8 mouse cellular contexts compared by ENCODE assay signal in the genomic region with DNA sequence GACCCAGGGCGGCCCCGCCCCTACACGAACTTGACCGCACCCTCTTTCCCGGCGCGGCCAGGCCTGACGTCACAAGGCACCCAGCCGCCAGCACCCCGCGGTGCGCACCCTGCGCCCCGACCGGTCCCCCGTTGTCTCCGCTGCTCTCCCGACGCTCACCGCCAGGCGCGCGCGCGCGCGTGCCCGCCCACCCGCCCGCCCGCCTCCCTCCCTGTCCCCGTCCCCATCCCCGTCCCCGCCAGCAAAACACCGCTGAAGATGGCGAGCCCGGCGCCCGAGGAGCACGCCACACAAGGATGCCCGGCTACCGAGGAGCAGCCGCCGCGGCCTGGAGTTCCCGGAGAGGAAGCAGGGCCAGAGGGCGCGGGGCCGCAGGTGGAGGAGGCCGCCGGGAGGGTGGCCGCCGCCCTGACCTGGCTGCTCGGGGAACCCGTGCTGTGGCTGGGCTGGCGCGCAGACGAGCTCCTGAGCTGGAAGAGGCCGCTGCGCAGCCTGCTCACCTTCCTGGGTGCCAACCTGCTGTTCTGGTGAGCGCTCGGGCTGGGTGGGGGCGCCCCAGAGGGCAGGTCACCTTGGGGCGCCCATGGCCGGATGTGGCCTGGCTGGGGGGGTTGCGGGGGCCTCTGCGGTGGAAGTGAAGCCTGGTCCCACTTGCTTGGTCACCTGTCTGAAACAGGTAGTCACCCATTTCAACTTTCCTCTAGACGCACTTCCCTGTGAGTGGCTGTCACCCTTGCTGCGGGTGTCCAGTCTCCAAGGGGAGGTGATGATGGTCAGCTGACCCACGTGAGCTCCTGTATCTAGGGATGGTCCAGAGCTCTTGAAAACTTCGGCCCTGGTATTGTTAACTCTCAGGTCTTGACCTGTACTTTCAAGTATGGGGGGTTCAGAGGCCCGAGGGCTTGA. TPM values are rescaled to one million over a fixed set of nuclear protein-coding genes. Genes with fewer than 3 reads are reported as not detected.
DNase-seq lines count a peak whose midpoint lies in the region; ATAC-seq and TF ChIP-seq lines count a peak whose summit lies in the region.

A gene (plus strand): TSS at position 95 of the 906 bp plus-strand sequence.

- peak within 1 kb of the TSS; percentile 96 for H3K9ac ChIP-seq in forebrain, embryonic 16.5 days (replicated peaks; ENCODE audit: low read depth, low read length)
- peak within 1 kb of the TSS; percentile 65 for H3K9ac ChIP-seq in lung, embryonic 14.5 days
- H3K9ac ChIP-seq in neural tube, embryonic 15.5 days (replicated peaks): peak within 1 kb of the TSS; percentile 81

- peak; percentile 95 for ATAC-seq in forebrain, embryonic 16.5 days
- peak; percentile 84 for ATAC-seq in lung, embryonic 14.5 days (ENCODE audit: insufficient read depth)
- ATAC-seq in neural tube, embryonic 15.5 days (ENCODE audit: low FRiP score): peak; percentile 89

- WGBS in forebrain, embryonic 16.5 days: under 1% methylated on average over 72 of the region's 72 CpGs
- 2% methylated on average over 63 of the region's 72 CpGs for WGBS in lung, embryonic 14.5 days
- under 1% methylated on average over 57 of the region's 72 CpGs for WGBS in neural tube, embryonic 15.5 days

- H3K4me3 ChIP-seq in forebrain, embryonic 16.5 days (replicated peaks; ENCODE audit: low read length): peak within 1 kb of the TSS; percentile 98
- H3K4me3 ChIP-seq in layer of hippocampus, adult 2 months: peak within 1 kb of the TSS; percentile 60
- H3K4me3 ChIP-seq in lung, embryonic 14.5 days (ENCODE audit: low read depth, low read length): peak within 1 kb of the TSS; percentile 70
- H3K4me3 ChIP-seq in neural tube, embryonic 15.5 days (replicated peaks): peak within 1 kb of the TSS; percentile 77

- H3K4me2 ChIP-seq in forebrain, embryonic 16.5 days (ENCODE audit: low read length): peak within 1 kb of the TSS; percentile 97
- H3K4me2 ChIP-seq in lung, embryonic 14.5 days: peak within 1 kb of the TSS; percentile 90
- H3K4me2 ChIP-seq in neural tube, embryonic 15.5 days: peak within 1 kb of the TSS; percentile 96

- peaks cover 4% of the 10 kb centered on the region for H3K27me3 ChIP-seq in forebrain, embryonic 16.5 days (replicated peaks; ENCODE audit: control insufficient read depth, insufficient read depth, low read length)
- H3K27me3 ChIP-seq in lung, embryonic 14.5 days (ENCODE audit: insufficient read depth, low read length): peaks cover 25% of the 10 kb centered on the region; the same call in 1 of the 2 replicates
- peaks cover 7% of the 10 kb centered on the region; the same call in 1 of the 2 replicates for H3K27me3 ChIP-seq in neural tube, embryonic 15.5 days (replicated peaks)

- H3K4me1 ChIP-seq in forebrain, embryonic 16.5 days (replicated peaks; ENCODE audit: control insufficient read depth, insufficient read depth, low read length): peaks cover 12% of the 10 kb centered on the region
- H3K4me1 ChIP-seq in lung, embryonic 14.5 days (ENCODE audit: insufficient read depth): no peaks in the 10 kb centered on the region
- H3K4me1 ChIP-seq in neural tube, embryonic 15.5 days: peaks cover 19% of the 10 kb centered on the region

- no peak within 1 kb of the TSS; the same call in 1 of the 2 replicates for H3K27ac ChIP-seq in forebrain, embryonic 16.5 days (ENCODE audit: low read length)
- H3K27ac ChIP-seq in layer of hippocampus, adult 2 months: peak within 1 kb of the TSS; percentile 91
- H3K27ac ChIP-seq in lung, embryonic 14.5 days (ENCODE audit: low read depth): peak within 1 kb of the TSS; percentile 54; the same call in 1 of the 2 replicates
- peak within 1 kb of the TSS; percentile 78 for H3K27ac ChIP-seq in neural tube, embryonic 15.5 days (replicated peaks)

- intact Hi-C loops in heart, postnatal 25 days (cut with DNase I): no loop called here

- no peaks in the 10 kb centered on the region for H3K9me3 ChIP-seq in forebrain, embryonic 16.5 days (ENCODE audit: control insufficient read depth, low read length)
- H3K9me3 ChIP-seq in lung, embryonic 14.5 days (ENCODE audit: low read depth, low read length): no peaks in the 10 kb centered on the region
- H3K9me3 ChIP-seq in neural tube, embryonic 15.5 days (replicated peaks): no peaks in the 10 kb centered on the region

- peak; percentile 79 for TF ChIP-seq CTCF in layer of hippocampus, adult 2 months (conservative IDR thresholded peaks at IDR 0.05)
- TF ChIP-seq CTCF in lung, embryonic 14.5 days (IDR thresholded peaks at IDR 0.05; ENCODE audit: low read depth): no peak

- no peaks in the 10 kb centered on the region for H3K36me3 ChIP-seq in forebrain, embryonic 16.5 days (ENCODE audit: control insufficient read depth, insufficient read depth)
- no peaks in the 10 kb centered on the region for H3K36me3 ChIP-seq in lung, embryonic 14.5 days (ENCODE audit: insufficient read depth)
- H3K36me3 ChIP-seq in neural tube, embryonic 15.5 days: no peaks in the 10 kb centered on the region

- peak; percentile 94 for DNase-seq in CD4-positive, CD25-positive, alpha-beta regulatory T cell, adult 2 months (ENCODE audit: low read depth, low spot score)
- peak; percentile 75 for DNase-seq in cerebellum, adult 11 months
- peak; percentile 58 for DNase-seq in heart, postnatal 25 days (ENCODE audit: low spot score)
- DNase-seq in layer of hippocampus, adult 2 months (ENCODE audit: low spot score in 2 of 2): peak; percentile 61 to 79
- peak; percentile 63 for DNase-seq in lung, embryonic 14.5 days
- DNase-seq in testis, postnatal 10 days (ENCODE audit: low spot score): peak; percentile 81

RNA-seq across cellular contexts. Expression of the gene that starts here (rescaled TPM):
- 6.6 and 8.2 TPM in 2 replicates for polyA plus RNA-seq in forebrain, embryonic 16.5 days (2015; fragmentation: Nextera tagmentation; extraction: Ambion mirVana)
- total RNA-seq in heart, postnatal 25 days (2021): 100 to 1,000 TPM; 206 to 227 TPM
- 10 to 100 TPM; 27.3 to 28.6 TPM for total RNA-seq in layer of hippocampus, adult 2 months (2021)
- 5.0 and 6.0 TPM in 2 replicates for polyA plus RNA-seq in lung, embryonic 14.5 days (2014; fragmentation: Nextera tagmentation; extraction: Ambion mirVana)
- 15.8 and 16.2 TPM in 2 replicates for polyA plus RNA-seq in neural tube, embryonic 15.5 days (2015; fragmentation: Nextera tagmentation; extraction: Ambion mirVana)

Comparison
In these comparisons a context has a peak if more than half of its experiments do, and no peak if none do; other contexts are left out.
1. RNA of the gene that starts here (total RNA-seq): 206 to 227 TPM in heart, postnatal 25 days; 27.3 to 28.6 TPM in layer of hippocampus, adult 2 months; every median in the first group is over 4 times any median in the second.
2. Peak in every context shown above with its lines, with median percentiles within 50 percentile points of each other: DNase-seq, ATAC-seq, H3K4me2 ChIP-seq, H3K4me3 ChIP-seq and H3K9ac ChIP-seq.